Mouse (Mus musculus) limb, embryonic 10.5 days (tissue): ENCODE results near the gene Pilrb2. TPM values are rescaled to one million over a fixed set of nuclear protein-coding genes. Genes with fewer than 3 reads are reported as not detected.

Source experiments
- DNase-seq: peaks from one replicate; pipeline ENCODE4 v3.0.0-alpha.2; 2017; ENCODE audit warnings: low spot score
- H3K27ac ChIP-seq: fragments of 300-500 bp; sonication (generic); 2 replicates; pipeline ENCODE4 v1.5.1; 2016; ENCODE audit warnings: mild to moderate bottlenecking
- H3K27me3 ChIP-seq: fragments of 300-500 bp; sonication (generic); 2 replicates; pipeline ENCODE4 v1.6.1; 2016; ENCODE audit warnings: low read depth, mild to moderate bottlenecking; ENCODE audit not compliant: poor library complexity, severe bottlenecking
- H3K36me3 ChIP-seq: fragments of 300-500 bp; sonication (generic); 2 replicates; pipeline ENCODE4 v1.6.1; 2016; ENCODE audit warnings: mild to moderate bottlenecking, moderate library complexity
- H3K4me1 ChIP-seq: fragments of 300-500 bp; sonication (generic); 2 replicates; pipeline ENCODE4 v1.6.1; 2016
- H3K4me3 ChIP-seq: fragments of 300-500 bp; sonication (generic); 2 replicates; pipeline ENCODE4 v1.5.1; 2016; ENCODE audit warnings: mild to moderate bottlenecking, moderate library complexity
- H3K9me3 ChIP-seq: fragments of 300-500 bp; sonication (generic); replicated peaks from 2 replicates; pipeline ENCODE4 v1.6.1; 2016; ENCODE audit warnings: mild to moderate bottlenecking
- WGBS: fragments of 180-500 bp; shearing (Covaris S2); methylation state at CpG from one replicate; pipeline ENCODE4 v1.1.7; 2016; 5-methylcytosine and 5-hydroxymethylcytosine counted together
- polyA plus RNA-seq: library from polyadenylated mRNA; unstranded; fragments of >200 nt; fragmentation: Nextera tagmentation; extraction: Ambion mirVana; gene quantifications from 2 replicates; pipeline ENCODE4 v1.2.1, GENCODE M21; 2016

Pilrb2 gene
- polyA plus RNA-seq, 1 experiment from 2014 or later: not detected

DNA sequence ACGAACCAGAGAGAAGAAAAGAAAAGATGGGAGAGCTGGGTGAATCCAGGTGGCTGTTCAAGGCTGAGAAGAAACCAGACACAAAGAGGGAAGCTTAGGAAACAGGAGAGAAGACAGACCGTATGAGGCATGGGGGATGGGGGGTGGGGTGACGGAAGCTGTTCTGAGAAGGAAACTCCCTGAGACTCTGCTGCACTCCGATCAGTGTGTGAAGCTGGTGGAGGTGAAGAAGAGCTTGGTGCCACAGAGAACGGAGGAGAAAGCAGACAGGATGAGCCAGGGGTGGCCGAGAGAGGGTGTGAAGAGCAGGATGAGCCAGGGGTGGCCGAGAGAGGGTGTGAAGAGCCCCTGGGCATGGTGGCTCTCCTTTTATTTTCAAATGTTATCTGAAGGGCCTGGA, 45.2 kb downstream of the Pilrb2 start:
- H3K9me3 ChIP-seq: no peaks in the 10 kb centered on the region
- no peak overlapping the region for H3K4me3 ChIP-seq
- H3K4me1 ChIP-seq: no peaks in the 10 kb centered on the region
- H3K27me3 ChIP-seq: no peaks in the 10 kb centered on the region
- H3K36me3 ChIP-seq: no peaks in the 10 kb centered on the region
- H3K27ac ChIP-seq: no peak overlapping the region
- DNase-seq: no peak
- WGBS: 61% methylated on average over 7 of the region's 7 CpGs

DNA sequence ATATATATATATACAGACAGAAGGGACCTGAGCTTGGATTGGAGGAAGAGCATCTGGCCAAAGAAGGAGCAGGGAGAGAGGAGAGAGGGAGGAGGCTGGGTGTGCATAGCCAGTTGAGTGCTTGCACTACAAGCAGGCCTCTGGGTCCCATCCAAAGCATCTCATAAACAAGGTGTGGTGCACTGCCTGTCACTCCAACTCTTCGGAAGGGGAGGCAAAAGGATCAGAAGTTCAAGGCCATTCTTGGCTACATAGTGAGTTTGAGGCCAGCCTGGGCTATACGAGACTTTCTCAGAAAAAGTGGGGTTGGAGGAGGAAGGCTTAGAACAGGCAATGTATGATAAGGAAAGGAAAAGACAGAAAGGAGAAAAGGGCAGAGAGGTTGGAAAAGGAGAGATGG, 45.6 kb downstream of the Pilrb2 start:
- 80% methylated on average over 2 of the region's 2 CpGs for WGBS
- no peak for DNase-seq
- Histone ChIP-seq H3K36me3 (no peaks in the 10 kb centered on the region), H3K27ac (no peak overlapping the region), H3K4me1 (no peaks in the 10 kb centered on the region), H3K27me3 (no peaks in the 10 kb centered on the region), H3K9me3 (no peaks in the 10 kb centered on the region), H3K4me3 (no peak overlapping the region)

DNA sequence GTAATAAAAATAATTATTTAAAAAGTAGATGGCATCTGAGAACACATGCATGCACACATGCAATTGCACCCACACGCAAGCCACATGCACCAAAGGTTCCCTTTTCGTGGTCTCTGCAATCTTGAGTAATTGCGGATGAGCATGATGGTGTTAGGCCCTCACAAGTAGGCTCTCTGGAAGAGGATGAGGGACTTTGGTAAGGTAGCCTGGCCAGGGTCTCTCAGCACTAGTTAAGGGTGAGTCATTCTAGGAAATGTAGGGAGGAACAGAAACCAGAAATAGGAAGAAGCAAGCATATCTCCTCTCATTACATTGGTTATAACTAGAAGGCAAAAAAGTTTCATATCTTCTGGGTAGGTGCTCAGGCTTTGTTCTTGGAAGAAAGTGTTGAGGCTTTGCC, 46.6 kb downstream of the Pilrb2 start:
- no peak overlapping the region for H3K4me3 ChIP-seq
- H3K27me3 ChIP-seq: no peaks in the 10 kb centered on the region
- H3K9me3 ChIP-seq: no peaks in the 10 kb centered on the region
- WGBS: 95% methylated on average over 3 of the region's 3 CpGs
- H3K36me3 ChIP-seq: no peaks in the 10 kb centered on the region
- no peaks in the 10 kb centered on the region for H3K4me1 ChIP-seq
- no peak overlapping the region for H3K27ac ChIP-seq
- DNase-seq: no peak

DNA sequence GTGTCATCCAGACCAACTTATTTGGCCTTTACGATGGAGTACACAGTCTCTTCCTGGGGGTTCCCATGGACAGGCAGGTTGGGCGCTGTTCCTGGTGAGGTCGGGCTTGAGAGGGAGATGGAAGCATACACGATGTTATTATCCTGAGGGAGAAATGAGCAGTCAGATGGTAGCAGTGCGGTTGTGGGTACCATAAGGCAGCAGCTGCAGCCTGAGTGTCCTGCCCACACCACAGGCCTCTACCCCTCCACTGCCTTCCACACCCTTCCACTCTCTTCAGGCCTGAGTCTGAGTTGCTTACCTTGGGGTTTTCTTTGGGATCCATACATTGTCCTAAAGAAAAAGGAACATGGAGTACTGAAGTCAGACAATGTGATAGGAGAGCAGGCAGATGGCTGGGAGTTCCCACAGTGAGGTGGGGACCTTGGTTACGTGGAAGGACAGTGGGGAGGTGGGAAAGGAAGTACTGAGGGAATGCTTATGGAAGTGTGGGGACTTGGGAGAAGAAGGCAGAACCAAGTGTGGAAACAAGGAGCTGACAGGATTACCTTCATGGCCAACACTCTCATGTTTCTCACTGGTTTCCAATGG, 48.1 kb downstream of the Pilrb2 start:
- Histone ChIP-seq H3K27ac (no peak overlapping the region), H3K36me3 (no peaks in the 10 kb centered on the region), H3K9me3 (no peaks in the 10 kb centered on the region), H3K27me3 (no peaks in the 10 kb centered on the region), H3K4me1 (no peaks in the 10 kb centered on the region), H3K4me3 (no peak overlapping the region)
- no peak for DNase-seq
- WGBS: 90% methylated on average over 6 of the region's 6 CpGs

DNA sequence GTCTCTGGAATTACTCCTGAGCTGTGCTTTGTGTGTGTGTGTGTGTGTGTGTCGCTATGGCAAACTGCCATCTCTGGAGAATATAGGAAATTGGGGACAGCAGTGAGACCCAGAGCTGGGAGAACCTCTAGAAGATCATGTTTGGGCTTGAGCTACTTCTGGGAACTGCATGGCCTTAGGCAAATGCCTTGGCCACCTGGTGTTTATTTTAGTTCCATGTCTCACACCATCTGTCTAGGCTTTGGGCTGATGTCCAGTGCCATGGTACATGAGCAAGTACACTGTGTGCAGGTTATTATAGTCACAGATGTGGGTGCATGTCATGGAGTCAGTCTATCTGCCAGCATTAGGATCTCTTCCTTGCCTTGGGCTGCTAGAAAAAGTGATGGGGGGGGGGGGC, 49.0 kb downstream of the Pilrb2 start:
- 97% methylated on average over 1 of the region's 1 CpGs for WGBS
- no peak overlapping the region for H3K4me3 ChIP-seq
- H3K36me3 ChIP-seq: no peaks in the 10 kb centered on the region
- H3K9me3 ChIP-seq: no peaks in the 10 kb centered on the region
- H3K27ac ChIP-seq: no peak overlapping the region
- DNase-seq: no peak
- H3K4me1 ChIP-seq: no peaks in the 10 kb centered on the region
- no peaks in the 10 kb centered on the region for H3K27me3 ChIP-seq

DNA sequence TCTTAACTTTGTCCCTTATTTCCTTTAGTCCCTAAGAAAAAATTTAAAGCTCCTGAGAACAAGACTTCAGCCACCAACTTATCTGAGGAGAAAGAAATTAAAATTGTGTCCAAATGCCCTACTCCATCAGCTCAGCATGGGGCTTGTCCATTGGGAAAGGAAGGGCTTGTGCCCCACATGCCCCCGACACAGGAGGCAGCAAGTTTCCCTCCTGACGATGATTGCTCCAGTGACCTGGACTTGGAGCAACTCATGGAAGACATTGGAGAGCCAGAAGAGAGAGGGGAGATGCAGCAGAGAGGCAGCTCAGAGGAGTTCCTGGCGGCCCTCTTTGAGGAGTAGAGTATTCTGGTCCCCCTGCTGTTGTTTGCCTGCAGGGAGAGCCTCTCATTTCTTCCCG, 49.5 kb downstream of the Pilrb2 start:
- no peaks in the 10 kb centered on the region for H3K9me3 ChIP-seq
- no peaks in the 10 kb centered on the region for H3K36me3 ChIP-seq
- no peaks in the 10 kb centered on the region for H3K4me1 ChIP-seq
- H3K4me3 ChIP-seq: no peak overlapping the region
- DNase-seq: no peak
- no peak overlapping the region for H3K27ac ChIP-seq
- 77% methylated on average over 4 of the region's 4 CpGs for WGBS
- no peaks in the 10 kb centered on the region for H3K27me3 ChIP-seq

DNA sequence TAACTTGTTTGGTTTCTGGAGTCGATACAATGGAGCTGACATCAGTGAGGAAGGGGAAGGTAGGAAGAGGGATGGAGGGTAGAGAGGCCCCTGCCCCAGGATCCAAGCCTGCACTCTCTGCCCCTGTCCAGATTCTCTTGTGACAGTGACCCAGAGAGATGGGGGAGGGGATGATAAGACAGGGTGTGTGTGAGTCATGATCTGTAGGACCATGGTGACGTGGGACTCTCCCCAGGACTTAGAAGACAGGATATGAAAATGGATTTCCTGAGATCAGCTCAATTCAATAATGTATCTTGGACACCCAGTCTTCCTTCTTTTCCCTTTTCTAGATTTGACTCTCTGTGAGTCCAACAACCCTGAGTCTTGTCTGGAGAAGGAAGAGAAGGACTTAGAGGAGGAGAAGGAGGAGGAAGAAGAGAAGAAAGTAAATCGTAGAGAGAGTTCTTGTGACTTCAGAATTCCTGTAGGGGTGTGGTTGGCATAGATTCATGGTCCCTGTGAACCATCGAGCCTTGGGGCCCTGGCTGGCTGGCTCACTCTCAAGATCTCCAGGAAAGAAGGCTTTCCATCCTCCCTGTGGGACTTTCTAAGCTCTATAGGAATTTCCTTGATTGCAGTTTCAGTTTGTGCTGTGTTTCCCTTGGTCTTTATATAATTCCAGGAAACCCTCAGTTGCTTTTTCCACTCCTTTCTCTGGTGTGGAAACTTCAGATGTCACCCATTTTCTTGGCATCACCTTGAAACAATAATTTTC, 54.0 kb downstream of the Pilrb2 start:
- DNase-seq: no peak
- Histone ChIP-seq H3K4me1 (no peaks in the 10 kb centered on the region), H3K27me3 (no peaks in the 10 kb centered on the region), H3K36me3 (no peaks in the 10 kb centered on the region), H3K9me3 (no peaks in the 10 kb centered on the region), H3K27ac (no peak overlapping the region), H3K4me3 (no peak overlapping the region)
- WGBS: 74% methylated on average over 4 of the region's 4 CpGs

Other genes starting within 250 kb of the Pilrb2 start
- gene Fbxo24, start 242.8 kb downstream of the Pilrb2 start, polyA plus RNA-seq: 0.11 and 0.60 TPM in 2 replicates
- gene Lrch4, start 242.7 kb downstream of the Pilrb2 start, polyA plus RNA-seq: 25.9 and 32.2 TPM in 2 replicates
- 12.6 and 14.8 TPM in 2 replicates for gene Gm20605, start 242.6 kb downstream of the Pilrb2 start, polyA plus RNA-seq
- 8.0 and 9.7 TPM in 2 replicates for gene Sap25, start 230.5 kb downstream of the Pilrb2 start, polyA plus RNA-seq
- 0.23 and 0.48 TPM in 2 replicates for gene Irs3, start 226.1 kb downstream of the Pilrb2 start, polyA plus RNA-seq
- 18.6 and 22.9 TPM in 2 replicates for gene Agfg2, start 187.1 kb downstream of the Pilrb2 start, polyA plus RNA-seq
- gene Nyap1, start 130.2 kb downstream of the Pilrb2 start, polyA plus RNA-seq: 1.1 and 2.5 TPM in 2 replicates
- gene Tsc22d4, start 126.1 kb downstream of the Pilrb2 start, polyA plus RNA-seq: 78.1 and 99.5 TPM in 2 replicates
- gene Ppp1r35, start 93.0 kb downstream of the Pilrb2 start, polyA plus RNA-seq: 47.0 and 49.5 TPM in 2 replicates
- 11.3 and 11.8 TPM in 2 replicates for gene Mepce, start 84.2 kb downstream of the Pilrb2 start, polyA plus RNA-seq
- 8.4 and 15.8 TPM in 2 replicates for gene Zcwpw1, start 84.0 kb downstream of the Pilrb2 start, polyA plus RNA-seq
- 0.34 and 0.39 TPM in 2 replicates for gene Pilra, start 35.5 kb downstream of the Pilrb2 start, polyA plus RNA-seq
- not detected in 2 replicates for gene Pilrb1, start 13.7 kb downstream of the Pilrb2 start, polyA plus RNA-seq
- gene Cyp3a13, start 49.8 kb upstream of the Pilrb2 start, polyA plus RNA-seq: not detected in 2 replicates
- gene Gjc3, start 91.3 kb upstream of the Pilrb2 start, polyA plus RNA-seq: 0.04 TPM in 1 of 2 replicates, not detected in the other
- not detected in 2 replicates for gene Azgp1, start 109.7 kb upstream of the Pilrb2 start, polyA plus RNA-seq
- not detected in 2 replicates for gene Smok3a, start 149.4 kb upstream of the Pilrb2 start, polyA plus RNA-seq
- gene Smok3b, start 149.6 kb upstream of the Pilrb2 start, polyA plus RNA-seq: not detected in 2 replicates
- not detected in 2 replicates for gene Smok3c, start 181.4 kb upstream of the Pilrb2 start, polyA plus RNA-seq
- 24.5 and 29.4 TPM in 2 replicates for gene Zkscan1, start 213.3 kb upstream of the Pilrb2 start, polyA plus RNA-seq
- gene Zscan21, start 245.1 kb upstream of the Pilrb2 start, polyA plus RNA-seq: 87.1 and 97.2 TPM in 2 replicates